Mouse (Mus musculus) lung, embryonic 15.5 days (tissue): ENCODE measurements at regions not wholly inside any gene's neighbourhood (a gene's known extent, or its start where the extent isn't known, plus 50 kb on each side); places are given as distances from the start of the nearest gene placed in this dataset.
A peak's percentile ranks its signal among the peaks of the same experiment; 100 is the strongest.

Experiments used
- ATAC-seq: fragments of 200-750 bp; cut with Nextera tagmentation; 2 replicates; pipeline ENCODE4 v1.8.0; 2017; ENCODE audit warnings: moderate number of reproducible peaks, borderline replicate concordance; ENCODE audit not compliant: low FRiP score, low TSS enrichment; ENCODE audit errors: extremely low read depth
- H3K27ac ChIP-seq: fragments of 300-500 bp; sonication (generic); 2 replicates; pipeline ENCODE4 v1.5.1; 2015; ENCODE audit warnings: moderate library complexity, mild to moderate bottlenecking, inconsistent platforms
- H3K27me3 ChIP-seq: fragments of 300-500 bp; sonication (generic); 2 replicates; pipeline ENCODE4 v1.6.1; 2015; ENCODE audit warnings: inconsistent platforms
- H3K36me3 ChIP-seq: fragments of 300-500 bp; sonication (generic); 2 replicates; pipeline ENCODE4 v1.6.1; 2015; ENCODE audit warnings: inconsistent platforms
- H3K4me1 ChIP-seq: fragments of 300-500 bp; sonication (generic); 2 replicates; pipeline ENCODE4 v1.6.1; 2015; ENCODE audit warnings: inconsistent platforms
- H3K4me2 ChIP-seq: fragments of 300-500 bp; sonication (generic); 2 replicates; pipeline ENCODE4 v1.6.1; 2015; ENCODE audit warnings: inconsistent platforms, mild to moderate bottlenecking, moderate library complexity
- H3K4me3 ChIP-seq: fragments of 300-500 bp; sonication (generic); 2 replicates; pipeline ENCODE4 v1.5.1; 2015; ENCODE audit warnings: mild to moderate bottlenecking, inconsistent platforms
- H3K9ac ChIP-seq: fragments of 300-500 bp; sonication (generic); 2 replicates; pipeline ENCODE4 v1.6.1; 2015; ENCODE audit warnings: inconsistent platforms
- H3K9me3 ChIP-seq: fragments of 300-500 bp; sonication (generic); 2 replicates; pipeline ENCODE4 v1.6.1; 2016; ENCODE audit warnings: inconsistent platforms
- WGBS: fragments of 180-500 bp; shearing (Covaris S2); methylation state at CpG from one replicate; pipeline ENCODE4 v1.1.7; 2015; 5-methylcytosine and 5-hydroxymethylcytosine counted together

- Histone ChIP-seq H3K4me2 (no peak overlapping the region), H3K9ac (no peak overlapping the region), H3K9me3 (no peaks in the 10 kb centered on the region), H3K4me3 (no peak overlapping the region), H3K27me3 (no peaks in the 10 kb centered on the region), H3K4me1 (peaks cover 11% of the 10 kb centered on the region), H3K27ac (no peak overlapping the region), H3K36me3 (no peaks in the 10 kb centered on the region)
- 0 out of 2 replicates have a peak, but pooled peaks have one; percentile 34 for ATAC-seq
- 56% methylated on average over 9 of the region's 9 CpGs for WGBS
Measured at GRCm38 (mm10) chr13:112038556-112039304, 229.9 kb upstream of the Map3k1 start.

- no peak overlapping the region for H3K4me2 ChIP-seq
- H3K4me1 ChIP-seq: peaks cover 11% of the 10 kb centered on the region
- no peak overlapping the region for H3K4me3 ChIP-seq
- ATAC-seq: no peak
- no peak overlapping the region for H3K9ac ChIP-seq
- no peak overlapping the region for H3K27ac ChIP-seq
- WGBS: 79% methylated on average over 7 of the region's 7 CpGs
- no peaks in the 10 kb centered on the region for H3K9me3 ChIP-seq
- H3K36me3 ChIP-seq: no peaks in the 10 kb centered on the region
- no peaks in the 10 kb centered on the region for H3K27me3 ChIP-seq
Measured at GRCm38 (mm10) chr13:112039422-112040145, 230.8 kb upstream of the Map3k1 start.

GRCm38 (mm10) chr13:112043524-112044246 lies 234.9 kb upstream of the Map3k1 start:
- H3K4me2 ChIP-seq: no peak overlapping the region
- no peaks in the 10 kb centered on the region for H3K27me3 ChIP-seq
- H3K9me3 ChIP-seq: no peaks in the 10 kb centered on the region
- ATAC-seq: no peak
- H3K27ac ChIP-seq: no peak overlapping the region
- WGBS: 89% methylated on average over 13 of the region's 13 CpGs
- peaks cover 2% of the 10 kb centered on the region; the same call in 1 of the 2 replicates for H3K4me1 ChIP-seq
- H3K36me3 ChIP-seq: no peaks in the 10 kb centered on the region
- H3K9ac ChIP-seq: no peak overlapping the region
- no peak overlapping the region for H3K4me3 ChIP-seq

- Histone ChIP-seq H3K9me3 (no peaks in the 10 kb centered on the region), H3K4me2 (no peak overlapping the region)
- WGBS: 56% methylated on average over 5 of the region's 5 CpGs
Measured at GRCm38 (mm10) chr13:112044372-112044771, 235.6 kb upstream of the Map3k1 start.

GRCm38 (mm10) chr13:112046247-112047211 lies 237.7 kb upstream of the Map3k1 start:
- no peaks in the 10 kb centered on the region for H3K36me3 ChIP-seq
- H3K27me3 ChIP-seq: no peaks in the 10 kb centered on the region
- no peak overlapping the region for H3K9ac ChIP-seq
- no peaks in the 10 kb centered on the region for H3K9me3 ChIP-seq
- H3K4me2 ChIP-seq: no peak overlapping the region
- no peak overlapping the region for H3K4me3 ChIP-seq
- H3K4me1 ChIP-seq: no peaks in the 10 kb centered on the region; the same call in 1 of the 2 replicates
- 0 out of 2 replicates have a peak overlapping the region, but pooled peaks have one; percentile 3 for H3K27ac ChIP-seq
- peak; percentile 64; the same call in 1 of the 2 replicates for ATAC-seq
- 61% methylated on average over 15 of the region's 15 CpGs for WGBS

More at GRCm38 (mm10) chr13:112044372-112044771, 235.6 kb upstream of the Map3k1 start:
- Histone ChIP-seq H3K27me3 (no peaks in the 10 kb centered on the region), H3K9ac (no peak overlapping the region), H3K27ac (no peak overlapping the region), H3K4me3 (no peak overlapping the region), H3K4me1 (no peaks in the 10 kb centered on the region; the same call in 1 of the 2 replicates), H3K36me3 (no peaks in the 10 kb centered on the region)
- ATAC-seq: no peak

- Histone ChIP-seq H3K27me3 (no peaks in the 10 kb centered on the region), H3K36me3 (no peaks in the 10 kb centered on the region), H3K9ac (no peak overlapping the region), H3K4me2 (no peak overlapping the region), H3K27ac (no peak overlapping the region), H3K9me3 (no peaks in the 10 kb centered on the region), H3K4me1 (no peaks in the 10 kb centered on the region; the same call in 1 of the 2 replicates), H3K4me3 (no peak overlapping the region)
- WGBS: 37% methylated on average over 3 of the region's 3 CpGs
- no peak for ATAC-seq
Measured at GRCm38 (mm10) chr13:112047408-112047807, 238.6 kb upstream of the Map3k1 start.

- no peak for ATAC-seq
- Histone ChIP-seq H3K27me3 (no peaks in the 10 kb centered on the region), H3K4me3 (no peak overlapping the region), H3K36me3 (no peaks in the 10 kb centered on the region), H3K9ac (no peak overlapping the region), H3K4me2 (no peak overlapping the region), H3K27ac (no peak overlapping the region), H3K4me1 (no peaks in the 10 kb centered on the region; the same call in 1 of the 2 replicates), H3K9me3 (no peaks in the 10 kb centered on the region)
- 61% methylated on average over 13 of the region's 13 CpGs for WGBS
Measured at GRCm38 (mm10) chr13:112047874-112048273, 239.1 kb upstream of the Map3k1 start.

GRCm38 (mm10) chr13:112048327-112048726 lies 239.5 kb upstream of the Map3k1 start:
- WGBS: 74% methylated on average over 6 of the region's 6 CpGs
- H3K27ac ChIP-seq: no peak overlapping the region
- H3K36me3 ChIP-seq: no peaks in the 10 kb centered on the region
- no peak overlapping the region for H3K9ac ChIP-seq
- H3K9me3 ChIP-seq: no peaks in the 10 kb centered on the region
- no peak for ATAC-seq
- no peak overlapping the region for H3K4me3 ChIP-seq
- no peaks in the 10 kb centered on the region; the same call in 1 of the 2 replicates for H3K4me1 ChIP-seq
- H3K27me3 ChIP-seq: no peaks in the 10 kb centered on the region
- no peak overlapping the region for H3K4me2 ChIP-seq

- Histone ChIP-seq H3K27me3 (no peaks in the 10 kb centered on the region), H3K4me3 (no peak overlapping the region), H3K4me1 (no peaks in the 10 kb centered on the region), H3K9me3 (no peaks in the 10 kb centered on the region), H3K4me2 (no peak overlapping the region), H3K9ac (no peak overlapping the region), H3K36me3 (no peaks in the 10 kb centered on the region), H3K27ac (no peak overlapping the region)
- WGBS: 90% methylated on average over 11 of the region's 11 CpGs
- no peak for ATAC-seq
Measured at GRCm38 (mm10) chr13:112050892-112051291, 237.4 kb upstream of the Ankrd55 start.

- Histone ChIP-seq H3K9me3 (no peaks in the 10 kb centered on the region), H3K27ac (no peak overlapping the region), H3K36me3 (no peaks in the 10 kb centered on the region), H3K4me3 (no peak overlapping the region), H3K27me3 (no peaks in the 10 kb centered on the region), H3K4me2 (no peak overlapping the region), H3K4me1 (no peaks in the 10 kb centered on the region), H3K9ac (no peak overlapping the region)
- no peak for ATAC-seq
- WGBS: 76% methylated on average over 3 of the region's 3 CpGs
Measured at GRCm38 (mm10) chr13:112052011-112052410, 236.2 kb upstream of the Ankrd55 start.

- Histone ChIP-seq H3K4me3 (no peak overlapping the region), H3K4me2 (no peak overlapping the region), H3K4me1 (peaks cover 2% of the 10 kb centered on the region; the same call in 1 of the 2 replicates), H3K27me3 (no peaks in the 10 kb centered on the region), H3K9ac (no peak overlapping the region), H3K9me3 (no peaks in the 10 kb centered on the region), H3K36me3 (no peaks in the 10 kb centered on the region), H3K27ac (no peak overlapping the region)
- WGBS: 74% methylated on average over 3 of the region's 3 CpGs
- ATAC-seq: no peak
Measured at GRCm38 (mm10) chr13:112052456-112052855, 235.8 kb upstream of the Ankrd55 start.
